Mouse (Mus musculus) T-cell, adult 2 months (primary cell): ENCODE measurements around the gene Pan3.
A peak's percentile ranks its signal among the peaks of the same experiment; 100 is the strongest.
"Not testable (repeated sequence)": the region's sequence is repeated elsewhere in the genome, so short reads cannot be mapped to it uniquely, and the experiment has no call there.

ENCODE experiments used
- DNase-seq: peaks from one replicate; pipeline ENCODE4 v3.0.0; 2022; ENCODE audit warnings: low spot score

Gene Pan3

DNA sequence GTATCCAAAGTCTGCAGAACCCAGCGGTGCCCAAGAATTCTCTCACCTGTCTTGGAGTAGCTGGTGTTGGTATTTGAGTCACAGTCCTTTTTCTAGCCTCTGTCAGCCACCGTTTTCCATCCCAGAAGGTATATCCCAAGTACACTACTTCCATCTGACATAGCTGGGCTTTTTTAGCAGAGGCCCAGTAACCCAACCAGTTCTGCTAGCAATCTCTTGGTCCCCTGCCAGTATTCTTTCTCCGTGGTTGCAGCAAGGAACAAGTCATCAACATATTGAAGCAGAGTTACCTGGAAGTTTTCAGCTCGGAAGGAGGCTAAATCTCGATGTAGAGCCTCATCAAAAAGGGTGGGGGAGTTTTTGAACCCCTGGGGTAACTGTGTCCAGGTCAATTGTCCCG lies 127.7 kb downstream of the Pan3 start:
- DNase-seq = not testable (repeated sequence)

DNA sequence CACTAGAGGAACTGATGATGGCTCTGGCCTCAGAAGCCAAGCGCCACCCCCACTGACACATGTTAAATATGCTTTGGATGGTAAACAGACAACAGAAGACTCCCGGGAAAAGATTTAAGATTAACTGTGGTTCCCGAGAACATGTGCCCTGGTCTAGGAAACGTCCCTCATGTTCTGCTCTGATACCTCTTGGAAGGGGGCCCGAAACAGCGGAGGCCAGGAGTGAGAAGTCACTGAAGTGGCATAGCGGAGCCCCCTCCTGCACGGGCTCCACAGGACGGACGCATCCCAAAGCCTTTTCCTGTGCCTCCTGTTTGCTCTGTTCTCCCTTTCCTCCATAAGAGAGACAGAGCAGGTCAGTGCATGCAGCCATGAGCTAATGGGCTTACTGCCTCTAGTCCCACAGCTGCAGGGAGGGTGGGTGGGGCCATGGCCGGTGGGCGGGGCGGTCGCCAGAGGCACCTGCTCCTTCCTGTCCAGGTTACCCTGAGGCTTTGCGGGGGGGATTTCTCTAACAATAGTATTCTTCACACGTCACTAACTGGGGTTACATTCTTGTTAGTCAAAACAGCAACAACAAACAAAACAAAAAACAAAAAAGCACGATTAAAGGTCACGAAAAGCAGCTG lies 133.7 kb downstream of the Pan3 start:
- DNase-seq = no peak

DNA sequence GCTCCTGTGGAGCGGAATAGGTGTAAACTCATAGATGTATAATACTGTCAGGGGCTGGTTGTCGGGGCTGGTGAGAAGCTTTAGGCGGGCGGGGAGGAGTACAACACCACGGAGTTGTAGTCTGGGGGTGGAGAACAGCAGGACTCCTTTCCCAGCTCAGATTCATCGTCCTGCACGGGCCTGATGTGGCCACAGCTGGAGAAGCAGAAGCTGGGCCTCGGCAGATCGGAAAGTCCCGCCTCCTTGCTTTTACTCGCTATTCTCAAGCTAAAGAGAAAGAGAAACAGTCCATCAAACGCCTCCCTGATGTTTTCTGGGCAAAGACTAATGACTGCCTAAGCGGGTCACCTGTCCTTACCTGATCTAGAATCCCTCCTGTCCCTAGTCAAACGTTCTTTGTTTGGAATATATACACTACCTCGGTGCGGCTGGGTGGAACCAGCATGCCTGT lies 134.2 kb downstream of the Pan3 start:
- DNase-seq = peak; percentile 27

DNA sequence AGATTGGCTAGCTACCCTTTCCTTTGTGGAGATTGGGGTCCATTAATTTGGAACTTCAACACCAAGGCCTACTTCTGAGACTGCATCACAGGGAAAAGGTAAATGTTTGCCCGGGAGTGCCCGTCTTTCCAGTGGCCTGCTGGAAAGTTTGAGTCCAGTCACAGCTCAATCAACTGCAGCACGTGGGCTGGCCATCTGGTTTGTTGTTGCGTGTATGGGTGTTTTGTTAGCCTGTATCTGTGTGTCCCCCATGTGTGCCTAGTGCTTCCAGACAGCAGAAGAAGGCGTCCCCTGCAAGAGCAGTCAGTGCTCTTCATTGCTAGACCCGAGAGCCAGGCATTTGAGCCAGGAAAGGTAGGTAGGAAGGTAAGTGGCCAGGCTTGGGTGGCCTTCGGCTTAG lies 135.5 kb downstream of the Pan3 start:
- no peak for DNase-seq

DNA sequence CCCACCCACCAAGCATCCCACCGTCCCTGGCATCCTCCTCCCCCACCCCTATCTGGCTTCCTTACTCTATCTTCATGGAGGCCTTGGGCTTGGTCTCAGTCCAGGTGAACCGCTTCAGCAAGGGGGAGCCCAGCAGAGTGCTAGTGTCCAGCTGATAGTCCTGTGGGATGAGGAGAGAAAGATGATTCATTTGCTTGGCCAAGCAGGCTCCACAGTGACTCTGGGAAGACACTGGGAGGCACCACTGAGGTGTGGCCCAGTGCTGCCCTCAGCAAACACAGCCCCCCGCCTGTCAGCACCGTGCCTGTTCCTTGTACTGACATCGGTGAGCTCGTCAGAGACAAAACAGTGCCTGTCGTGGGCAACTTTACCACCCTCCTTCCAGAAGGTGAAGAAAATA lies 136.4 kb downstream of the Pan3 start:
- DNase-seq = no peak

DNA sequence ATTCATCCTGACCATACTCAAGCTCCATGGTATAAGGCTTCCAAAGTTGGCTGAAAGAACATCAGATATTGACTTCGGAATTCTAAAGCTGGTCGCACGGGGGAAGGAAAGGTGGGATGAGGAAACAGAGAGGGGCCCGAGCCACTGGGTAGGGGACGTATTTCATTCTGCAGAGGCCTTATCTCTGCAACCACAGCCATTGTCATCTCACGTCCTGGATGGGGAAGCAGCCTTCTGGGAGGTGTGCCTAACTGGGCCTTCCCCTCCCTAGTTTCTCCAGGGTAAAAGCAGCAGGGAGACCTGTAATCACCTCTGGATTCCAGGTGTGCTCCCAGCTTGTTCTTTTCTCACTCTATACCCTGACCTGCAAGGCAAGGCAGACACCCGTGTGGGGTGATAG lies 142.7 kb downstream of the Pan3 start:
- no peak for DNase-seq

DNA sequence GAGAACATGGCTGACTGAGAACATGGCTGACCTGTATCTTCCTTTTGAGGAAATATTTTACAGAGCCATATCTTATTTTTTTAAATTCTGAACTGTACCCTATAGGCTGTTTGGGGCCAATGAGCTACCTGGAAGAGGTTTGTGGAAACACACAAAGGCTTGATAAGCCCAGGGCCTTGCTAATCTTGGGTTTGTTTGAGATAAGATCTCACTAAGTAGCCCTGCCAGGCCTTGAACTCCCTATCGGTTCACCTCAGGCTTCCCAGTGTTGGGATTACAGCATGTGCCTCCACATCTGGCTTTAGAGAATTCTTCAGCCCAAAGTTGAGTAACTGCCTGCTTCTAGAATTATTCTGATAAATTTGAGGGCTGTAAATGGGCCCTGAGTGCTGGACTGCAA lies 143.6 kb downstream of the Pan3 start:
- no peak for DNase-seq

DNA sequence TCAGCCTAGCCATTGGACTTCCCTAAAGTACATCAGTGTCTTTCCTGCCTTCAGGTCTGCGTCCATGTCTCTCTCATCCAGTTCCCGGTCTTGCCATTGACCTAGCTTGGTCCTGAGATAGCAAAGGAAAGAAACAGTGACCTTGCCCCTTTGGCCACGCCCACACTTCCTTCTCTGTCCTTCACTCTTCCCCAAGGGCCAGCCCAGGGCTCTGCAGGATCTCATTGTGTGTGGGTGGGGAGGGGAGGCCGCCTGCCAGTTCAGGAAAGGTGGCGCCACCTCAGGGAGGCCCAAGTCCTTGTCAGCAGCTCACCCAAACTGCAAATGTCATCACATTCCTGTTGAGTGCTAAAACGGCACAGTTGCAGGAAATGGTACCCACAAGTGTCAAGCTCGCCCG lies 144.6 kb downstream of the Pan3 start:
- no peak for DNase-seq

DNA sequence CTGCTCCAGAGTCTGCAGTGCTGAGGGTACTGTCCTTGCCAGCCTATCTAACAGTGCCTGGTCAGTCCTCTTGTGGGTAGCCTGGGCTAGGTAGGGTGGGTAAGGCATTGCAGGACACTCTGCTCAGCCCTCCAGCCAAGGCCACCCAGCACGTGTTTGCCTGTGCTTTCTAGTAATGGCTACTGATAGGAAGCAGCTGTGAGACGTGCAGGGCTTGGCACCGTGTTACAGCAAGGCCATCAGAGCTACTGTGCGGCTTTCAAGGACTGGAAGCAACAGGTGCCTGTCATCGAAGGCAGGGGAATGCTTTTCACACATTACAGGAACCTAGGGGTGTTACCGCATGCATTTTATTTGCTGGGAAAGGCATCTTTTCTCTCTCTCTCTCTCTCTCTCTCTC lies 147.0 kb downstream of the Pan3 start:
- DNase-seq = no peak

DNA sequence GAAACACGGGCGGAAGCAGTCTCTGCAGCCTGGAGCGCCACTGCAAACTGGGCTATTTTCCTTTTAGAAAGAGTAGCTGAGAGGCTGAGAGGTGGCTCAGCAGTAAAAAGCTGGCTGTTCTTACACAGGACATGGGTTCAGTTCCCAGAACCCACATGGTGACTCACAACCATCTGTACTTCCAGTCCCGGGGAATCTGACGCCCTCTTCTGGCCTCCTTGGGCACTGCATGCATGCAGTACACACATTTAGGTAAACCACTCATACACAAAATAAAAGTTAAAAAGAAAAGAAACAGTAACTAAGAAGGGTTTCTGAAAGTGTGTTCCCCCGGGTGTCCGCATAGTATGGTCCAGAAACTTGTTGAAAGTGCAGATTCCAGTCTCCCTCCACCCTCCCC lies 149.2 kb downstream of the Pan3 start:
- DNase-seq = no peak

DNA sequence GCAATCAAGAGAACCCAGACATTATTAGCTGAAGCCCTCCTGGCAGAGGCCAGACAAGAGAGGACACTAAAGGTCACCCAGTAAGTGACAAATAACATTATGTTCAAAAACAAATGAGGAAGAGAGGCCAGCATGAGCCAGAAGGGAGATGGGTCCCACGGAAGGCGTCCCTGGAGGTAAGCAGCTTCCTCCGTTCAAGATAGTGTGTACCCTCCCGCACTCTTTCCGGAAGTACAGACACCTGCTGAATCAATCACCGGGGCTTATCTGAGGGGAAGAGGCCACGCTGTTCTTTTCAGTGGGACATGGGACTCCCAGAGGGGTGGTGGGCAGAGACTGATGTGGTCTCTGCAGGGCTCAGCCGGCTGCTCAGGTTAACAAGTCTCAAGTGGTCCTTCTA lies 149.7 kb downstream of the Pan3 start:
- no peak for DNase-seq

DNA sequence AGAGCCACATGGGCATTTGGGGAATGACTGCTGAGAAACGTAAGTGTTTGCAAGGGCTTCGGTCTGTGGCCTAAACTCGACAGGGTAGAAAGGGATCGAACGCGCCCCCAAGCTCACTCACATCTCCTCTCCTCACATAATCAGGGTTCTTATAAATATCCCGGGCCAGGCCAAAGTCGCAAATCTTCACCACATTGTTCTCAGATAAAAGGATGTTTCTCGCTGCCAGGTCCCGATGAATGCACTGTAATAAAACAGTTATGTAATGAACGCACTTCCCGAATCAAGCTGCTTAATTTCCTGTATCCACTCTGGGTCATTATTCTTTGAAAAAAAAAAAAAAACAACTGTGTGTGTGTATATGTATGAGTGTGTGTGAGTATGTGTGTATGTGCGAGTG lies 150.2 kb downstream of the Pan3 start:
- DNase-seq = no peak

DNA sequence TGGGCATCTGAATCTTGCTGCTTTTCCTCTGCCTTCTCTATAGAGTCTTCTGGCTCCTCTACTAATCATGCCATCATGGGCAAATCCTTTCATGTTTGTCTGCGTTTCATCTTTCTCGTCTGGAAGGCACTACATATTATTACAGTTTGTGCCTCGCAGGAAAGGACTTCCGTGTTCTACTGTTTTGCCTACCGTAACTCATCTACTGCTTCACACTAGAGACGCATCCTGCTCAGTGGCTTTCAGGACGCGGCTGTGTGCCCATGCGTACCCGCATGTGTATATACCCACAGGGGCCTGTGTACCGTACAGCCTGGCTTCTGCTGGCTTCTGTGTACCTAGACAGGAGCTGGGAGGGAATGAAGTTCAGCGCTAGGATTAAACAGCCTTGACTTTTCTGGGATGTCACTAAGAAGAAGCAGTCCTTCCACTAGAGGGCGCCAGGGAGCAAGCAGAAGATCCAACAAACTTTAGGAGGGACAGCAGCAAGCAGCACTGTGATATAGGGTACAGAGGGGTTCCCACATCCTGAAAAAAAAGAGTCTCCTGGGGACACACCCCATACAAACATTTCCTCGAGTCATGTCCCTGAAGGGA lies 153.8 kb downstream of the Pan3 start:
- peak; percentile 46 for DNase-seq

DNA sequence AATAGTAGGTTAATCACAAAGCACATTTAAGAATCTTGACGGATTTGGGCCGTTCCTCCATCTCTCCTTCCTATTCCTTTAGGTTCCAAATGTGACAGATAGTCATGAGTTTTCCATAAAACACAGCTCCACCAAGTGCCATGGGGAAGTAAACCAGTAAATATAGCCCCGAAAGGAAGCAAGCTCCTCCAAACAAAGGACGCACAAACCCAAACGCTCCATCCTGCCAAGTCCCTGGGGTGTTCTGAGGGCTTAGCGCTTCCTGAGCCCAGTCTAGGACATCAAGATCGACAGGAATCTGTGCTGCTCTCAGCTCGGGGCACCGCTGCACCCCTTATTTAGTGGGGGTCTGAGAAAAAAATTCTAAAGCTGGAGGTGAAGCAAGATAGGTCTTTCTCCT lies 154.7 kb downstream of the Pan3 start:
- DNase-seq = no peak

DNA sequence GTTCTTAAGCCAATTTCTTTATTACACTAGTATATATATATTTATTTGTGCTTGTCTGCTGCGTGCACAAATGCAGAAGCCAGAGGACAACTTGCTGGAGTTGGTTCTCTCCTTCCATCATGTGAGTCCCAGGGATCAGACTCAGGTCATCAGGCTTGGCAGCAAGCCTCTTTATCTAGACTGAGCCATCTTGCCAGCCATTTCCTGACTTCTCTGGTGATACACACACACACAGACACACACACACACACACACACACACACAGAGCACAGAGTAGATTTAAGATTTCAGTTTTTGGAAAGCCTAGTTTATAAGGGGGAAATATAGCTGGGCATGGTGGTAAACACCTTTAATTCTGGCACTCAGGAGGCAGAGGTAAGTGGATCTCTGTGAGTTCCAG lies 155.1 kb downstream of the Pan3 start:
- DNase-seq = no peak

DNA sequence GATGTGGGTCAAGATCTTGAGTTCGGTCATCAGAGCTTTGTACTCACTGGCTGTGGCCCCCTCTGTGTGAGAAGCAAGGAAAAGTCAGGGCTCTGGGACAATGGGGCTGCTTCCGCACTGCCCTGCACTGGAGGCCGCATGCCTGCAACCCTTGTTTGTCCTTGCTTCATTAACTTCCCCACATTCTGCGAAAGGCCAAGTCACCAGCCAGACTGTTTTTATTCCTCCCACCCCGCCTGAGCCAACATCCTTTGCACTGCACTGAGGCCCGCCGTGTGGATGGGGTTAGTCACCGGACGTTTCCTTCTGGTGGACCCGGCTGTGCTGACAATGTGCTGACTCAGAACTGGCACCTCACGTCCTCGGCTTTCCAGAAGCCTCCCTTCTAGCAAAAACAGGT lies 159.9 kb downstream of the Pan3 start:
- no peak for DNase-seq

DNA sequence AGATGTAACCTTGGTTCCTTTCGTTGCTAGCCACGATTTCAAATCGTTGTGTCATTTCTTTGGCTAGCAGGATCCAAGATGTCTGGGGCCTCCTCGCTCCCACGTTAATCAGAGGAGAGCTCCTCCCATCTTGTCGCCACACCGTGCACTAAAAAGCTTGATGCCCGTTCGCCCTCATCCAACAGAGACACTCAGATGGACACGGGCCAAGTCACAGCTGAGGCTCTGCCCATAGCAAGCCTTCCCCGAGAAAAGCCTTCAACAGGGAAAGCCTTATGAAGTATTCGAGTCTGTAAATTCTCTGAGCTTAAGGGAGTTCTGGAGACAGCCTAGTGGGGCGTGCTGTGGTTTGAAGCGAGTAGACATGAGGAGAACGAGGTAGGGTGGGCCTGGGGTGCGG lies 167.9 kb downstream of the Pan3 start:
- no peak for DNase-seq
